Mouse (Mus musculus) retina, adult 2 months (tissue): ENCODE data around the gene C1galt1.

Source experiments
- DNase-seq: peaks from one replicate; pipeline ENCODE4 v3.0.0-alpha.2; 2012; ENCODE audit warnings: low read depth, low spot score

C1galt1 gene

GRCm38 (mm10) chr6:7844802-7845679 lies at the start of gene C1galt1:
TSS of gene C1galt1 (plus strand) at chr6:7844842.
- peak; percentile 11 for DNase-seq

GRCm38 (mm10) chr6:7799969-7800368 lies 44.7 kb upstream of the C1galt1 start:
- DNase-seq = no peak

- DNase-seq = no peak
These were observed 40.7 kb upstream of the C1galt1 start for GRCm38 (mm10) chr6:7803765-7804542.

GRCm38 (mm10) chr6:7814146-7814545 lies 30.5 kb upstream of the C1galt1 start:
- no peak for DNase-seq

- no peak for DNase-seq
These were observed 28.4 kb upstream of the C1galt1 start for GRCm38 (mm10) chr6:7816233-7816632.

GRCm38 (mm10) chr6:7822688-7823087 lies 22.0 kb upstream of the C1galt1 start:
- no peak for DNase-seq

GRCm38 (mm10) chr6:7830793-7831192 lies 13.8 kb upstream of the C1galt1 start:
- DNase-seq = no peak

- no peak for DNase-seq
These were observed 12.0 kb upstream of the C1galt1 start for GRCm38 (mm10) chr6:7832564-7833175.

- DNase-seq = no peak
These were observed 773 bp upstream of the C1galt1 start for GRCm38 (mm10) chr6:7843726-7844411.

GRCm38 (mm10) chr6:7844412-7844801 lies 235 bp upstream of the C1galt1 start:
- peak; percentile 79 for DNase-seq

GRCm38 (mm10) chr6:7845680-7846017 lies 1.0 kb downstream of the C1galt1 start:
- no peak for DNase-seq

- DNase-seq = no peak
These were observed 2.2 kb downstream of the C1galt1 start for GRCm38 (mm10) chr6:7846726-7847439.

GRCm38 (mm10) chr6:7847890-7848508 lies 3.4 kb downstream of the C1galt1 start:
- no peak for DNase-seq

GRCm38 (mm10) chr6:7848714-7849113 lies 4.1 kb downstream of the C1galt1 start:
- DNase-seq = no peak

GRCm38 (mm10) chr6:7851036-7851435 lies 6.4 kb downstream of the C1galt1 start:
- no peak for DNase-seq

- no peak for DNase-seq
These were observed 8.3 kb downstream of the C1galt1 start for GRCm38 (mm10) chr6:7852919-7853318.

GRCm38 (mm10) chr6:7853461-7853860 lies 8.8 kb downstream of the C1galt1 start:
- DNase-seq = no peak

GRCm38 (mm10) chr6:7856682-7857290 lies 12.1 kb downstream of the C1galt1 start:
- no peak for DNase-seq

GRCm38 (mm10) chr6:7857356-7858247 lies 13.0 kb downstream of the C1galt1 start:
- DNase-seq = no peak
